Mouse (Mus musculus) liver, embryonic 14.5 days (tissue): ENCODE data around the gene Zfp385b.

Source experiments
- CTCF ChIP-seq: IDR thresholded peaks from 2 replicates; pipeline ENCODE4 v1.5.1; 2016; ENCODE audit warnings: antibody characterized with exemption, low read depth, control low read depth
- EP300 ChIP-seq: IDR thresholded peaks from 2 replicates; pipeline ENCODE4 v1.6.1; 2016; ENCODE audit warnings: antibody characterized with exemption, low read depth

GRCm38 (mm10) chr2:77515011-77515410, 304.4 kb downstream of the Zfp385b start:
- TF ChIP-seq CTCF = no peak
- no peak for TF ChIP-seq EP300
